Mouse (Mus musculus): ENCODE results near the gene Barhl2. TPM values are rescaled to one million over a fixed set of nuclear protein-coding genes. Genes with fewer than 3 reads are reported as not detected.

Barhl2 gene
- total and polyA plus RNA-seq, 3 experiments = not detected

GRCm38 (mm10) chr5:106465129-106465790 lies 7.3 kb upstream of the Barhl2 start:
- Histone ChIP-seq H3K4me1 (ENCODE audit: control insufficient read depth in 1 of 2, insufficient read depth in 2 of 2) (no peaks in the 10 kb centered on the region), H3K79me2 (replicated peaks; ENCODE audit: control insufficient read depth, extremely low read depth, insufficient read depth, poor library complexity, severe bottlenecking) (no peaks in the 10 kb centered on the region), H3K27me3 (replicated peaks) (no peaks in the 10 kb centered on the region), H3K27ac (ENCODE audit: insufficient read depth, low read depth) (no peak overlapping the region), H3K9ac (ENCODE audit: insufficient read depth, low read depth) (no peak overlapping the region), H3K9me3 (replicated peaks; ENCODE audit: low read length) (peaks cover under 1% of the 10 kb centered on the region), H3K4me3 (replicated peaks in 1 of 3; ENCODE audit: low read depth in 2 of 3, low read length in 2 of 3, poor library complexity in 1 of 3) (no peak overlapping the region), H3K36me3 (replicated peaks in 1 of 2; ENCODE audit: control insufficient read depth in 1 of 2, insufficient read depth in 1 of 2, low read length in 1 of 2) (no peaks in the 10 kb centered on the region), H3K4me2 (ENCODE audit: insufficient read depth, low read depth, poor library complexity, severe bottlenecking) (no peak overlapping the region)
- TF ChIP-seq RAD21 (IDR thresholded peaks at IDR 0.05; ENCODE audit: low read depth, low read length) (no peak), E2F4 (IDR thresholded peaks at IDR 0.05; ENCODE audit: insufficient replicate concordance, low read depth, low read length) (no peak), ZKSCAN1 (IDR thresholded peaks at IDR 0.05; ENCODE audit: borderline replicate concordance, low read depth, low read length) (no peak), ETS1 (conservative IDR thresholded peaks at IDR 0.05; ENCODE audit: low read depth, low read length) (no peak), ELF1 (IDR thresholded peaks at IDR 0.05; ENCODE audit: low read depth, low read length) (no peak)
- DNase-seq (ENCODE audit: extremely low read depth) = no peak
- dilution Hi-C loops (cut with MboI; ENCODE audit: extremely low pct_ligation_motif_present, extremely low pct_unique_long_range_greater_than_20kb, low sequenced_read_pairs) (no loop called here), in situ Hi-C loops (cut with MboI; ENCODE audit: low pct_ligation_motif_present, low pct_unique_long_range_greater_than_20kb, low sequenced_read_pairs) (loop anchor here (25.0 kb wide), 1 partner anchor 322 kb away; no protein-coding TSS in a partner anchor)

GRCm38 (mm10) chr5:106464336-106465128 lies 6.6 kb upstream of the Barhl2 start:
- TF ChIP-seq ZC3H11A (IDR thresholded peaks at IDR 0.05; ENCODE audit: low read depth, low read length) = no peak
- no peak for TF ChIP-seq NELFE (IDR thresholded peaks at IDR 0.05; ENCODE audit: low read depth, low read length)
- TF ChIP-seq CHD1 (IDR thresholded peaks at IDR 0.05; ENCODE audit: low read depth, low read length) = no peak
- no peak for TF ChIP-seq JUN (IDR thresholded peaks at IDR 0.05; ENCODE audit: insufficient read depth, low read depth, low read length)
- TF ChIP-seq SIN3A (IDR thresholded peaks at IDR 0.05; ENCODE audit: low read length) = no peak
- no peak for TF ChIP-seq USF2 (conservative IDR thresholded peaks at IDR 0.05; ENCODE audit: low read depth, low read length)
- TF ChIP-seq PAX5 (IDR thresholded peaks at IDR 0.05; ENCODE audit: low read length) = no peak
- no peak for TF ChIP-seq ZNF384 (IDR thresholded peaks at IDR 0.05; ENCODE audit: low read depth, low read length)
- TF ChIP-seq IRF4 (IDR thresholded peaks at IDR 0.05; ENCODE audit: low read depth, low read length) = no peak
- no peak for TF ChIP-seq UBTF (IDR thresholded peaks at IDR 0.05; ENCODE audit: low read depth, low read length)
- no peak for TF ChIP-seq MYC (IDR thresholded peaks at IDR 0.05; ENCODE audit: low read depth, low read length)
- TF ChIP-seq GABPA (IDR thresholded peaks at IDR 0.05; ENCODE audit: insufficient replicate concordance, low read depth, low read length) = no peak
- no peak for TF ChIP-seq ELF1 (IDR thresholded peaks at IDR 0.05; ENCODE audit: low read depth, low read length)
- no peak for TF ChIP-seq TCF12 (IDR thresholded peaks at IDR 0.05; ENCODE audit: low read depth, low read length)
- no peak for TF ChIP-seq POLR2A (IDR thresholded peaks at IDR 0.05; ENCODE audit: low read depth, low read length)
- no peak for TF ChIP-seq MEF2A (IDR thresholded peaks at IDR 0.05; ENCODE audit: borderline replicate concordance, low read depth, low read length)
- TF ChIP-seq ETS1 (conservative IDR thresholded peaks at IDR 0.05; ENCODE audit: low read depth, low read length) = no peak
- no peak for TF ChIP-seq CTCF (conservative IDR thresholded peaks at IDR 0.05 in 1 of 2, IDR thresholded peaks at IDR 0.05 in 1 of 2; ENCODE audit: low read depth in 2 of 2, low read length in 2 of 2)
- Histone ChIP-seq H3K9ac (ENCODE audit: insufficient read depth, low read depth) (no peak overlapping the region), H3K4me3 (replicated peaks in 1 of 3; ENCODE audit: low read depth in 2 of 3, low read length in 2 of 3, poor library complexity in 1 of 3) (no peak overlapping the region), H3K4me1 (ENCODE audit: control insufficient read depth in 1 of 2, insufficient read depth in 2 of 2) (no peaks in the 10 kb centered on the region), H3K9me3 (replicated peaks; ENCODE audit: low read length) (peaks cover 6% of the 10 kb centered on the region), H3K36me3 (replicated peaks in 1 of 2; ENCODE audit: control insufficient read depth in 1 of 2, insufficient read depth in 1 of 2, low read length in 1 of 2) (no peaks in the 10 kb centered on the region), H3K27ac (ENCODE audit: insufficient read depth, low read depth) (no peak overlapping the region), H3K4me2 (ENCODE audit: insufficient read depth, low read depth, poor library complexity, severe bottlenecking) (no peak overlapping the region), H3K79me2 (replicated peaks; ENCODE audit: control insufficient read depth, extremely low read depth, insufficient read depth, poor library complexity, severe bottlenecking) (no peaks in the 10 kb centered on the region), H3K27me3 (replicated peaks) (no peaks in the 10 kb centered on the region)
- no peak for DNase-seq (ENCODE audit: extremely low read depth)
- dilution Hi-C loops (cut with MboI; ENCODE audit: extremely low pct_ligation_motif_present, extremely low pct_unique_long_range_greater_than_20kb, low sequenced_read_pairs) (no loop called here), in situ Hi-C loops (cut with MboI; ENCODE audit: low pct_ligation_motif_present, low pct_unique_long_range_greater_than_20kb, low sequenced_read_pairs) (loop anchor here (25.0 kb wide), 1 partner anchor 323 kb away; no protein-coding TSS in a partner anchor)
